Mouse (Mus musculus): ENCODE data around the gene Slc26a3. TPM values are rescaled to one million over a fixed set of nuclear protein-coding genes. Genes with fewer than 3 reads are reported as not detected.

The Slc26a3 gene
- total RNA-seq, 1 experiment, result not detected

DNA sequence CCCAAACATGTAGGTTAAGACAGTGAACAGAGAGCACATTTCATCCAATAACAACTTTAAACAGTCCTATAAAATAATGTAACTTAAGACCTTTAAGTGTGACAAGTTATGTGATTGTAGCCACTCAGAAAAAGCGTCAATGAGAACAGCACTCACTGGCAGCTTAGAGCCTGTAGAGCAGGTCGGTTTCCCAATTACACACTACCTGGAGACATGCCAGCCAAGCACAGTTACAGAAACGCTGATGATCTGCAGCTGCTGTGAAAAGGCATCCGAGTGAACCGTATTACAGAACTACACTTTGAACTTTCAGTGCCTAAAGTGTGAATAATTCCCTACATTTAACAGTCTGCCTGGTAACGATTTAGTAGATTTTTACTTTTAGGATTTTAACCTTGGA lies 95.8 kb downstream of the Slc26a3 start:
- TF ChIP-seq MAFK (IDR thresholded peaks at IDR 0.05; ENCODE audit: insufficient read depth, low read depth, low read length) (no peak), CHD2 (IDR thresholded peaks at IDR 0.05; ENCODE audit: low read depth, low read length) (no peak), ZC3H11A (IDR thresholded peaks at IDR 0.05; ENCODE audit: borderline replicate concordance, low read depth, low read length) (no peak), HCFC1 (IDR thresholded peaks at IDR 0.05; ENCODE audit: borderline replicate concordance, insufficient read depth, low read length) (no peak), ZNF384 (IDR thresholded peaks at IDR 0.05; ENCODE audit: low read depth, low read length) (no peak)
- Histone ChIP-seq H3K9me3 (ENCODE audit: control insufficient read depth, insufficient read depth, low read depth, low read length) (no peaks in the 10 kb centered on the region), H3K27ac (ENCODE audit: insufficient read depth, low read depth, low read length, poor library complexity, severe bottlenecking) (no peak overlapping the region), H3K9ac (ENCODE audit: insufficient read depth, low read depth, low read length, poor library complexity, severe bottlenecking) (no peak overlapping the region), H3K4me3 (ENCODE audit: insufficient read depth in 1 of 2, low read depth in 1 of 2, low read length in 2 of 2, poor library complexity in 1 of 2, severe bottlenecking in 1 of 2) (no peak overlapping the region), H3K36me3 (ENCODE audit: control insufficient read depth, insufficient read depth, low read length, poor library complexity, severe bottlenecking) (peaks cover 16% of the 10 kb centered on the region), H3K4me1 (ENCODE audit: control insufficient read depth in 2 of 2, insufficient read depth in 2 of 2, low read length in 2 of 2, poor library complexity in 1 of 2) (no peaks in the 10 kb centered on the region)
- no peak for DNase-seq (ENCODE audit: low read depth, low spot score)
- in situ Hi-C loops (cut with MboI; ENCODE audit: low sequenced_read_pairs in 2 of 2, unreplicated experiment in 2 of 2), result no loop called here

DNA sequence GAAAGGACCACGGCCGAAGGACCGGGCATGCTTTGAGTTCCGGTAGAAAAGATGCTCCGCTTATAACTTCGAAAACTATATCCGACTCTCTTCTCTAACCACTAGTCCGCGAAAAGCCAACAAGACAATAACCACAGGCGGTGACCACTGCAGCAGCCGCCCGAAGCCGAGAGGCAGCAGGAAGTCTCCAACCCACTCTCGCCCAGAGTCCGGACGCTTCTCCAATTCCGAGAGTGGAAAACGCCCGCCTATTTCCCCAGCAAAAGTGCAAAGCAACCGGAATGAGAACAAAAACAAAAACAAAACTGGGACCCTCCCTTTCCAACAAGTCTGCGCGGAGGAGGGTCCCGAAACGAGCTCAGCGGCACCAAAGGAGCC lies 108.3 kb downstream of the Slc26a3 start:
- H3K9ac ChIP-seq (ENCODE audit: insufficient read depth, low read depth, low read length, poor library complexity, severe bottlenecking), result peak overlapping the region; percentile 85
- DNase-seq (ENCODE audit: low read depth, low spot score), result no peak
- TF ChIP-seq CHD2 (IDR thresholded peaks at IDR 0.05; ENCODE audit: low read depth, low read length), result no peak
- no peak for TF ChIP-seq ZC3H11A (IDR thresholded peaks at IDR 0.05; ENCODE audit: borderline replicate concordance, low read depth, low read length)
- TF ChIP-seq ZNF384 (IDR thresholded peaks at IDR 0.05; ENCODE audit: low read depth, low read length), result no peak
- TF ChIP-seq HCFC1 (IDR thresholded peaks at IDR 0.05; ENCODE audit: borderline replicate concordance, insufficient read depth, low read length), result no peak
- no peak for TF ChIP-seq MAFK (IDR thresholded peaks at IDR 0.05; ENCODE audit: insufficient read depth, low read depth, low read length)
- H3K9me3 ChIP-seq (ENCODE audit: control insufficient read depth, insufficient read depth, low read depth, low read length), result no peaks in the 10 kb centered on the region
- H3K4me3 ChIP-seq (ENCODE audit: insufficient read depth in 1 of 2, low read depth in 1 of 2, low read length in 2 of 2, poor library complexity in 1 of 2, severe bottlenecking in 1 of 2), result peak overlapping the region; percentile 78 to 98
- peaks cover 3% of the 10 kb centered on the region for H3K36me3 ChIP-seq (ENCODE audit: control insufficient read depth, insufficient read depth, low read length, poor library complexity, severe bottlenecking)
- in situ Hi-C loops (cut with MboI; ENCODE audit: low sequenced_read_pairs in 2 of 2, unreplicated experiment in 2 of 2), result no loop called here
- 0 out of 2 replicates have a peak overlapping the region, but pooled peaks have one; percentile 1 for H3K27ac ChIP-seq (ENCODE audit: insufficient read depth, low read depth, low read length, poor library complexity, severe bottlenecking)
- peaks cover 0 to 4% of the 10 kb centered on the region in 2 experiments; a peak in 1 of 4 replicates for H3K4me1 ChIP-seq (ENCODE audit: control insufficient read depth in 2 of 2, insufficient read depth in 2 of 2, low read length in 2 of 2, poor library complexity in 1 of 2)

DNA sequence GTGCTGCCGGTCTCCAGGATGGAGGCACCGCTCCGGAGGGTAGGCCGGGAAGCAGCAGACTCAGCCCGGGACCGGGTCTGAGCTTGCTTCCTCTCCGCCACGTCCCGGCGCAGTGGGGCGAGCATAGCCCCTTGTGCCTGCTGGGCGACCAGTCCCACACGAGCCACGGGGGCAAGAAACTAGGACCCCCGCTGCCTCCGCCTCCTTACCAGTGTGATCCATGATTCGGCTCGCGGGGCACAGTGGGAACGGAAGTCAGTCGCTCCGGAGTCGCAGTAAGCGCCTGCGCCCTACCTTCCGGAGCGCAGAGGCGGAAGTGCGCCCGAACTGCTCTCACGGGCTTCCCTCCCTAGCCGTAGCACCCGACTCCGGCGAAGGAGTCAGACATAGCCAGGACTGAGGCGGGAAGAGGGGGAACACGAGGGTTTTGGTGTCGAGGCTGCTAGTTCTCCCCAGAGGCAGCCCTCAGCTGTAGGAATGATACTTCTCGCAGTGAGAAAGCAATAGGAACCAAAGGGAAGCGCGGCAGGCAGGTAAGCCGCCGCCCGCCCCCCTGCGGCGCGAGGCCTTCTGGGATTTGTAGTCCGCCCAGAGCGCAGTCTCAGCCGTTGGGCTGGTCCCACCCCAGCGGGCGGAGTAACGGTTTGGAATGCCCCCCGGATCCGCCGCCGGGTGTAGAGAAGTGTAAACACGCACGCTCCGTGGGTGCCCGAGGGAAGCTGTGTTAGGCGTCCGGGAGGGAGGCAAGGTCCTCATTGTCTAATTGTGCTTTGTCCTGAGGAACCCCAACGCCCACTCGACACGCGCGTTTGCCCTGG lies 108.9 kb downstream of the Slc26a3 start, which contains the start of gene Cbll1:
Gene Cbll1 (minus strand): TSS at position 303 of the 818 bp plus-strand sequence.
- peak within 1 kb of the TSS; percentile 78 to 98 for H3K4me3 ChIP-seq (ENCODE audit: insufficient read depth in 1 of 2, low read depth in 1 of 2, low read length in 2 of 2, poor library complexity in 1 of 2, severe bottlenecking in 1 of 2)
- in situ Hi-C loops (cut with MboI; ENCODE audit: low sequenced_read_pairs in 2 of 2, unreplicated experiment in 2 of 2), result loop anchor here (10.0 to 25.0 kb wide), 2 partner anchors 435 to 438 kb away; no protein-coding TSS in a partner anchor
- H3K36me3 ChIP-seq (ENCODE audit: control insufficient read depth, insufficient read depth, low read length, poor library complexity, severe bottlenecking), result peaks cover under 1% of the 10 kb centered on the region; the same call in 1 of the 2 replicates
- peak within 1 kb of the TSS; percentile 34 for H3K27ac ChIP-seq (ENCODE audit: insufficient read depth, low read depth, low read length, poor library complexity, severe bottlenecking)
- peak within 1 kb of the TSS; percentile 85 for H3K9ac ChIP-seq (ENCODE audit: insufficient read depth, low read depth, low read length, poor library complexity, severe bottlenecking)
- TF ChIP-seq MAFK (IDR thresholded peaks at IDR 0.05; ENCODE audit: insufficient read depth, low read depth, low read length) (no peak), CHD2 (IDR thresholded peaks at IDR 0.05; ENCODE audit: low read depth, low read length) (0 out of 2 replicates have a peak, but pooled peaks have one; percentile 10), ZNF384 (IDR thresholded peaks at IDR 0.05; ENCODE audit: low read depth, low read length) (no peak), HCFC1 (IDR thresholded peaks at IDR 0.05; ENCODE audit: borderline replicate concordance, insufficient read depth, low read length) (peak; percentile 92), ZC3H11A (IDR thresholded peaks at IDR 0.05; ENCODE audit: borderline replicate concordance, low read depth, low read length) (no peak)
- H3K4me1 ChIP-seq (ENCODE audit: control insufficient read depth in 2 of 2, insufficient read depth in 2 of 2, low read length in 2 of 2, poor library complexity in 1 of 2), result peaks cover 0 to 4% of the 10 kb centered on the region in 2 experiments; a peak in 1 of 4 replicates
- DNase-seq (ENCODE audit: low read depth, low spot score), result peak; percentile 92
- H3K9me3 ChIP-seq (ENCODE audit: control insufficient read depth, insufficient read depth, low read depth, low read length), result no peaks in the 10 kb centered on the region

DNA sequence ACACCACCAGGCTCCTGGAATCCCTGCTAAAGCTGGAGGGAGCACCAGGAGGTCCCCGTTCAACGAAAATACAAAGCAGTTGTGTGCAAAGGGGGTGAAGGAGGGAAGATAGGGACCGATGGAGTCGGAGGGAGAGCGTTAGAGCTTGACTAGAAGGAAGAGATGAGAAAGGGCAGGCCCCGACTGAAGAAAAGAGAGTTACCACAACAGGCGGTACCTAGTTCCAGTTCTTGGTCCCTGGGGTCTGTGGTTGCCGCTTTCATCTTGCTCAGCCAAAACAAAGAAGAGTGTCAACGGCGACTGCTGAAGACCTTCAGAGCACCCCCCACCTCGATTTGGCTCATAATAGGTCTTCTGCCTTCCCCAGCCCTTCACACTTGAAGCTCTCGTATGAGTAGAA lies 109.5 kb downstream of the Slc26a3 start:
- DNase-seq (ENCODE audit: low read depth, low spot score), result no peak
- in situ Hi-C loops (cut with MboI; ENCODE audit: low sequenced_read_pairs in 2 of 2, unreplicated experiment in 2 of 2), result loop anchor here (10.0 to 25.0 kb wide), 2 partner anchors 435 to 437 kb away; no protein-coding TSS in a partner anchor
- peak overlapping the region; percentile 70 for H3K9ac ChIP-seq (ENCODE audit: insufficient read depth, low read depth, low read length, poor library complexity, severe bottlenecking)
- peak overlapping the region; percentile 78 to 98 for H3K4me3 ChIP-seq (ENCODE audit: insufficient read depth in 1 of 2, low read depth in 1 of 2, low read length in 2 of 2, poor library complexity in 1 of 2, severe bottlenecking in 1 of 2)
- no peak for TF ChIP-seq MAFK (IDR thresholded peaks at IDR 0.05; ENCODE audit: insufficient read depth, low read depth, low read length)
- TF ChIP-seq ZC3H11A (IDR thresholded peaks at IDR 0.05; ENCODE audit: borderline replicate concordance, low read depth, low read length), result no peak
- TF ChIP-seq CHD2 (IDR thresholded peaks at IDR 0.05; ENCODE audit: low read depth, low read length), result no peak
- no peak for TF ChIP-seq ZNF384 (IDR thresholded peaks at IDR 0.05; ENCODE audit: low read depth, low read length)
- TF ChIP-seq HCFC1 (IDR thresholded peaks at IDR 0.05; ENCODE audit: borderline replicate concordance, insufficient read depth, low read length), result no peak
- peaks cover 0 to 4% of the 10 kb centered on the region in 2 experiments; a peak in 1 of 4 replicates for H3K4me1 ChIP-seq (ENCODE audit: control insufficient read depth in 2 of 2, insufficient read depth in 2 of 2, low read length in 2 of 2, poor library complexity in 1 of 2)
- H3K27ac ChIP-seq (ENCODE audit: insufficient read depth, low read depth, low read length, poor library complexity, severe bottlenecking), result peak overlapping the region; percentile 1
- no peaks in the 10 kb centered on the region for H3K36me3 ChIP-seq (ENCODE audit: control insufficient read depth, insufficient read depth, low read length, poor library complexity, severe bottlenecking)
- no peaks in the 10 kb centered on the region for H3K9me3 ChIP-seq (ENCODE audit: control insufficient read depth, insufficient read depth, low read depth, low read length)

Data from ES-E14 (cell line).